Mouse (Mus musculus): ENCODE results near the gene Mroh2a. TPM values are rescaled to one million over a fixed set of nuclear protein-coding genes. Genes with fewer than 3 reads are reported as not detected.

Gene Mroh2a
- polyA plus RNA-seq, 1 experiment from 2014 or later = 0.60 TPM

- peaks cover 62% of the 10 kb centered on the region for H3K9me3 ChIP-seq (replicated peaks; ENCODE audit: control insufficient read depth, low read length)
- no peak overlapping the region for H3K4me3 ChIP-seq (ENCODE audit: low read length)
- H3K9ac ChIP-seq (ENCODE audit: low read length) = no peak overlapping the region
- no peaks in the 10 kb centered on the region for H3K27me3 ChIP-seq (ENCODE audit: control insufficient read depth, insufficient read depth, low read length)
- no peak for ATAC-seq (replicated peaks; ENCODE audit: extremely low read depth, insufficient read depth, low FRiP score)
- no peaks in the 10 kb centered on the region for H3K4me1 ChIP-seq (ENCODE audit: control insufficient read depth, insufficient read depth, low read length)
- no peaks in the 10 kb centered on the region for H3K36me3 ChIP-seq (ENCODE audit: control insufficient read depth, insufficient read depth)
- H3K4me2 ChIP-seq (ENCODE audit: low read depth, low read length) = no peak overlapping the region
- 31% methylated on average over 5 of the region's 5 CpGs for WGBS
- H3K27ac ChIP-seq (ENCODE audit: low read length) = no peak overlapping the region
These were observed 60.9 kb downstream of the Mroh2a start for GRCm38 (mm10) chr1:88287697-88287980.

DNA sequence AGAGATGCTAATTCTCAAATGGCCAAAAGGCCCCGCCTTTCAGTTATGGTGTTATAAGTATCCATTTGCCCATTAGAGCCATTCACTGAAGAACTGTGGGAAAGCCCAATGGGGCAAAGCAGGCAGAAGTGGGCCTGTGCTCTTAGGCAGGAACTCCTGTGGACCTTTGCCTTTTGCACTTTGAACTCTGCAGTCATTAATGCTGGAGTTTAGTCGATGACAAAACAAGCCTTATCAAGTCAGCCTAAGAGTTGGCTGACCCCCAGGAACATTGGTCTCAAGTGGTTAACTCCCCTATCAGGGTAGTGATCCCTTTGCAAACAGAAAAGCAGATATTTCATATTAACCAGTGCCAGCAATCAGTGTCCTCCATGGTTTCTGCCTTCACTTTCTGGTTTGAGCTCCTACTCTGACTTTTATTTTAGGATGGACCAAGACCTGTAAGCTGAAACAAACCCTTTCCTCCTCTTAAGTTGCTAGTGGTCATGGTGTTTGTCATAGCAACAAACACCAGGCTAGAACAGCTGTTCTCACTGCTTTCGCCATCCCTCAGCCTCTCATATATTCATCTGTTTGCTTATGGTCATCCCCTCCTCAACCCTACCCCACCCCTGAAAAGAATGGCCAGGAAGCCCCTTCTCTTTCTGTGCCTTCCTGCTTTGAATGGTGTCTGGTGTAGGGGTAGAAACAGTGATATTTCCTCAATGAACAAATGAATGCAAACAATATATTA, 61.4 kb downstream of the Mroh2a start:
- Histone ChIP-seq H3K36me3 (ENCODE audit: control insufficient read depth, insufficient read depth) (no peaks in the 10 kb centered on the region), H3K4me1 (ENCODE audit: control insufficient read depth, insufficient read depth, low read length) (no peaks in the 10 kb centered on the region), H3K27me3 (ENCODE audit: control insufficient read depth, insufficient read depth, low read length) (no peaks in the 10 kb centered on the region), H3K9ac (ENCODE audit: low read length) (no peak overlapping the region), H3K9me3 (replicated peaks; ENCODE audit: control insufficient read depth, low read length) (peaks cover 58% of the 10 kb centered on the region), H3K27ac (ENCODE audit: low read length) (no peak overlapping the region), H3K4me2 (ENCODE audit: low read depth, low read length) (no peak overlapping the region), H3K4me3 (ENCODE audit: low read length) (no peak overlapping the region)
- no peak for ATAC-seq (replicated peaks; ENCODE audit: extremely low read depth, insufficient read depth, low FRiP score)
- 29% methylated on average over 3 of the region's 3 CpGs for WGBS

- no peak overlapping the region for H3K4me2 ChIP-seq (ENCODE audit: low read depth, low read length)
- no peak overlapping the region for H3K27ac ChIP-seq (ENCODE audit: low read length)
- H3K4me3 ChIP-seq (ENCODE audit: low read length) = no peak overlapping the region
- peaks cover 54% of the 10 kb centered on the region for H3K9me3 ChIP-seq (replicated peaks; ENCODE audit: control insufficient read depth, low read length)
- no peaks in the 10 kb centered on the region for H3K4me1 ChIP-seq (ENCODE audit: control insufficient read depth, insufficient read depth, low read length)
- no peak for ATAC-seq (replicated peaks; ENCODE audit: extremely low read depth, insufficient read depth, low FRiP score)
- H3K27me3 ChIP-seq (ENCODE audit: control insufficient read depth, insufficient read depth, low read length) = no peaks in the 10 kb centered on the region
- no peaks in the 10 kb centered on the region for H3K36me3 ChIP-seq (ENCODE audit: control insufficient read depth, insufficient read depth)
- no peak overlapping the region for H3K9ac ChIP-seq (ENCODE audit: low read length)
- 62% methylated on average over 3 of the region's 3 CpGs for WGBS
These were observed 62.0 kb downstream of the Mroh2a start for GRCm38 (mm10) chr1:88288789-88289127.

- H3K27me3 ChIP-seq (ENCODE audit: control insufficient read depth, insufficient read depth, low read length) = no peaks in the 10 kb centered on the region
- no peak overlapping the region for H3K9ac ChIP-seq (ENCODE audit: low read length)
- H3K4me3 ChIP-seq (ENCODE audit: low read length) = no peak overlapping the region
- H3K27ac ChIP-seq (ENCODE audit: low read length) = no peak overlapping the region
- no peaks in the 10 kb centered on the region for H3K36me3 ChIP-seq (ENCODE audit: control insufficient read depth, insufficient read depth)
- no peak overlapping the region for H3K4me2 ChIP-seq (ENCODE audit: low read depth, low read length)
- peaks cover 50% of the 10 kb centered on the region for H3K9me3 ChIP-seq (replicated peaks; ENCODE audit: control insufficient read depth, low read length)
- H3K4me1 ChIP-seq (ENCODE audit: control insufficient read depth, insufficient read depth, low read length) = no peaks in the 10 kb centered on the region
- no peak for ATAC-seq (replicated peaks; ENCODE audit: extremely low read depth, insufficient read depth, low FRiP score)
- 41% methylated on average over 2 of the region's 2 CpGs for WGBS
These were observed 62.4 kb downstream of the Mroh2a start for GRCm38 (mm10) chr1:88289152-88289551.

DNA sequence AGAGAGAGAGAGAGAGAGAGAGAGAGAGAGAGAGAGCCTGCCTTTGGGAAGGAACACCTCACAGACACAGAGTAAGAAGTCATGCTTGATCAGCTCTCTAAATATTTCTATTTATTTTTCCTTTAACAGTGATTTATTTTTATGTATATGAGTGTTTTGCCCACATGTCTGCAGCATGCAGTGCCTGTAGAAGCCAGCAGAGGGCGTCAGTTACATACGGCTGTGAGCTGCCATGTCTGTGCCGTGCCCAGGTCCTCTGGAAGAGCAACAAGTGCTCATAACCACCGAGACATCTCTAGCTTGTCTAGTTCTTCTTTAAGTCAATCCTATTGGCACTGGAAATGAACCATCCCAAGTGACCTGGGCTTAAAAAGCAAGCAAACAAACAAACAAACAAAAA, 63.1 kb downstream of the Mroh2a start:
- H3K36me3 ChIP-seq (ENCODE audit: control insufficient read depth, insufficient read depth) = no peaks in the 10 kb centered on the region
- H3K27me3 ChIP-seq (ENCODE audit: control insufficient read depth, insufficient read depth, low read length) = no peaks in the 10 kb centered on the region
- H3K9ac ChIP-seq (ENCODE audit: low read length) = no peak overlapping the region
- no peak overlapping the region for H3K27ac ChIP-seq (ENCODE audit: low read length)
- ATAC-seq (replicated peaks; ENCODE audit: extremely low read depth, insufficient read depth, low FRiP score) = no peak
- H3K4me3 ChIP-seq (ENCODE audit: low read length) = no peak overlapping the region
- 37% methylated on average over 4 of the region's 4 CpGs for WGBS
- peaks cover 49% of the 10 kb centered on the region for H3K9me3 ChIP-seq (replicated peaks; ENCODE audit: control insufficient read depth, low read length)
- no peak overlapping the region for H3K4me2 ChIP-seq (ENCODE audit: low read depth, low read length)
- H3K4me1 ChIP-seq (ENCODE audit: control insufficient read depth, insufficient read depth, low read length) = no peaks in the 10 kb centered on the region

GRCm38 (mm10) chr1:88290511-88290910, 63.7 kb downstream of the Mroh2a start:
- Histone ChIP-seq H3K4me1 (ENCODE audit: control insufficient read depth, insufficient read depth, low read length) (no peaks in the 10 kb centered on the region), H3K27ac (ENCODE audit: low read length) (no peak overlapping the region), H3K9me3 (replicated peaks; ENCODE audit: control insufficient read depth, low read length) (peaks cover 48% of the 10 kb centered on the region), H3K4me2 (ENCODE audit: low read depth, low read length) (no peak overlapping the region), H3K27me3 (ENCODE audit: control insufficient read depth, insufficient read depth, low read length) (no peaks in the 10 kb centered on the region), H3K36me3 (ENCODE audit: control insufficient read depth, insufficient read depth) (no peaks in the 10 kb centered on the region), H3K9ac (ENCODE audit: low read length) (no peak overlapping the region), H3K4me3 (ENCODE audit: low read length) (no peak overlapping the region)
- 57% methylated on average over 1 of the region's 1 CpGs for WGBS
- no peak for ATAC-seq (replicated peaks; ENCODE audit: extremely low read depth, insufficient read depth, low FRiP score)

DNA sequence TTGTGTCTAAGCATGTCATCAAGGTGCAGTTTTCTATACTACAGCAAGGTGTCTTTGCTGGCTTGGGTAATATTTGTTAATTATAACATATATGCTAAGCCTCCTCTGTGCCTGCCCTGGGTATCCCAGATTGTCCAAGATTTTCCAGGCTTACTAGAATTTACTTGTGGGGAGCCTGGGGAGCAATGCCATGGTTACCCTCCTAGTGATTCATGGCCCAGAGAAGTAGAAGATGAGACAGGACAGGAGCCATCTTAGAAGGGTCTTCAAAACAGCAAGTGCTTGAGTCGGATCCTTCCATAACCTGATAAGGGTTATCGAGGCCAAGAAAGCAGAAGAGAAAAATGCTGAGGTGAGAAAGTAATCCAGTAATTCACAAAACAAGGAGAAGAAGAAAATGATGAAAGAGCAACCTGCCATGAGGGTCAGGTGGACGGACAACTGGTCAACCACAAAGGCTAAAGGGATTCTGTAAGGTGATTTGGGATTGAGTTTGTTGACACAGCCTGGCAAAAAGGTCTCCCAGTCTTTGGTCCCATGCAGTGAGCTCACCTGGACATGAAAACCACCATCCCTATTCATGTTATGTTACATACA, 64.7 kb downstream of the Mroh2a start:
- Histone ChIP-seq H3K9ac (ENCODE audit: low read length) (no peak overlapping the region), H3K4me3 (ENCODE audit: low read length) (no peak overlapping the region), H3K4me1 (ENCODE audit: control insufficient read depth, insufficient read depth, low read length) (no peaks in the 10 kb centered on the region), H3K4me2 (ENCODE audit: low read depth, low read length) (no peak overlapping the region), H3K27me3 (ENCODE audit: control insufficient read depth, insufficient read depth, low read length) (no peaks in the 10 kb centered on the region), H3K9me3 (replicated peaks; ENCODE audit: control insufficient read depth, low read length) (peaks cover 50% of the 10 kb centered on the region), H3K27ac (ENCODE audit: low read length) (no peak overlapping the region), H3K36me3 (ENCODE audit: control insufficient read depth, insufficient read depth) (no peaks in the 10 kb centered on the region)
- WGBS = 58% methylated on average over 3 of the region's 3 CpGs
- no peak for ATAC-seq (replicated peaks; ENCODE audit: extremely low read depth, insufficient read depth, low FRiP score)

- Histone ChIP-seq H3K27ac (ENCODE audit: low read length) (no peak overlapping the region), H3K27me3 (ENCODE audit: control insufficient read depth, insufficient read depth, low read length) (no peaks in the 10 kb centered on the region), H3K9ac (ENCODE audit: low read length) (no peak overlapping the region), H3K4me3 (ENCODE audit: low read length) (no peak overlapping the region), H3K9me3 (replicated peaks; ENCODE audit: control insufficient read depth, low read length) (peaks cover 50% of the 10 kb centered on the region), H3K4me2 (ENCODE audit: low read depth, low read length) (no peak overlapping the region), H3K36me3 (ENCODE audit: control insufficient read depth, insufficient read depth) (no peaks in the 10 kb centered on the region), H3K4me1 (ENCODE audit: control insufficient read depth, insufficient read depth, low read length) (no peaks in the 10 kb centered on the region)
- no peak for ATAC-seq (replicated peaks; ENCODE audit: extremely low read depth, insufficient read depth, low FRiP score)
- WGBS = 51% methylated on average over 2 of the region's 2 CpGs
These were observed 65.3 kb downstream of the Mroh2a start for GRCm38 (mm10) chr1:88292057-88292456.

GRCm38 (mm10) chr1:88294650-88295049, 67.9 kb downstream of the Mroh2a start:
- WGBS = 17% methylated on average over 1 of the region's 1 CpGs
- no peak overlapping the region for H3K4me2 ChIP-seq (ENCODE audit: low read depth, low read length)
- no peak overlapping the region for H3K4me3 ChIP-seq (ENCODE audit: low read length)
- H3K27ac ChIP-seq (ENCODE audit: low read length) = no peak overlapping the region
- H3K27me3 ChIP-seq (ENCODE audit: control insufficient read depth, insufficient read depth, low read length) = no peaks in the 10 kb centered on the region
- no peaks in the 10 kb centered on the region for H3K4me1 ChIP-seq (ENCODE audit: control insufficient read depth, insufficient read depth, low read length)
- H3K36me3 ChIP-seq (ENCODE audit: control insufficient read depth, insufficient read depth) = no peaks in the 10 kb centered on the region
- H3K9me3 ChIP-seq (replicated peaks; ENCODE audit: control insufficient read depth, low read length) = peaks cover 56% of the 10 kb centered on the region
- ATAC-seq (replicated peaks; ENCODE audit: extremely low read depth, insufficient read depth, low FRiP score) = no peak
- H3K9ac ChIP-seq (ENCODE audit: low read length) = no peak overlapping the region

Data from heart, embryonic 16.5 days (tissue).